Mouse (Mus musculus): ENCODE results near the gene Pgpep1l. TPM values are rescaled to one million over a fixed set of nuclear protein-coding genes. Genes with fewer than 3 reads are reported as not detected.

Gene Pgpep1l
- polyA plus RNA-seq, 1 experiment from 2014 or later, result not detected

GRCm38 (mm10) chr7:68258326-68259150, 5.5 kb downstream of the Pgpep1l start:
- 66% methylated on average over 17 of the region's 17 CpGs for WGBS
- H3K4me2 ChIP-seq (ENCODE audit: low read depth, low read length), result no peak overlapping the region

GRCm38 (mm10) chr7:68257767-68258166, 6.3 kb downstream of the Pgpep1l start:
- H3K4me1 ChIP-seq (replicated peaks; ENCODE audit: control insufficient read depth, insufficient read depth, low read length), result peaks cover 10% of the 10 kb centered on the region
- 0 out of 2 replicates have a peak, but pooled peaks cover 3% of the 10 kb centered on the region for H3K9me3 ChIP-seq (ENCODE audit: control insufficient read depth, low read length)
- no peak overlapping the region for H3K4me3 ChIP-seq (ENCODE audit: low read length)
- no peaks in the 10 kb centered on the region for H3K36me3 ChIP-seq (ENCODE audit: control insufficient read depth, insufficient read depth, low read length)
- H3K4me2 ChIP-seq (ENCODE audit: low read depth, low read length), result no peak overlapping the region
- 50% methylated on average over 2 of the region's 2 CpGs for WGBS
- H3K27me3 ChIP-seq (ENCODE audit: control insufficient read depth, insufficient read depth, low read depth, low read length), result no peaks in the 10 kb centered on the region
- no peak overlapping the region for H3K9ac ChIP-seq (ENCODE audit: low read length)
- no peak for ATAC-seq (ENCODE audit: low read depth)
- no peak overlapping the region for H3K27ac ChIP-seq (ENCODE audit: low read length)

More at GRCm38 (mm10) chr7:68258326-68259150, 5.5 kb downstream of the Pgpep1l start:
- H3K9me3 ChIP-seq (ENCODE audit: control insufficient read depth, low read length), result 0 out of 2 replicates have a peak, but pooled peaks cover 3% of the 10 kb centered on the region
- H3K27ac ChIP-seq (ENCODE audit: low read length), result peak overlapping the region; percentile 31
- H3K4me3 ChIP-seq (ENCODE audit: low read length), result no peak overlapping the region
- no peak overlapping the region for H3K9ac ChIP-seq (ENCODE audit: low read length)
- H3K4me1 ChIP-seq (replicated peaks; ENCODE audit: control insufficient read depth, insufficient read depth, low read length), result peaks cover 11% of the 10 kb centered on the region
- no peaks in the 10 kb centered on the region for H3K27me3 ChIP-seq (ENCODE audit: control insufficient read depth, insufficient read depth, low read depth, low read length)
- H3K36me3 ChIP-seq (ENCODE audit: control insufficient read depth, insufficient read depth, low read length), result no peaks in the 10 kb centered on the region
- ATAC-seq (ENCODE audit: low read depth), result peak; percentile 44

- no peak overlapping the region for H3K27ac ChIP-seq (ENCODE audit: low read length)
- H3K36me3 ChIP-seq (ENCODE audit: control insufficient read depth, insufficient read depth, low read length), result no peaks in the 10 kb centered on the region
- H3K27me3 ChIP-seq (ENCODE audit: control insufficient read depth, insufficient read depth, low read depth, low read length), result no peaks in the 10 kb centered on the region
- no peak for ATAC-seq (ENCODE audit: low read depth)
- no peaks in the 10 kb centered on the region for H3K4me1 ChIP-seq (replicated peaks; ENCODE audit: control insufficient read depth, insufficient read depth, low read length)
- H3K9me3 ChIP-seq (ENCODE audit: control insufficient read depth, low read length), result 0 out of 2 replicates have a peak, but pooled peaks cover 3% of the 10 kb centered on the region
- WGBS, result 79% methylated on average over 3 of the region's 3 CpGs
- no peak overlapping the region for H3K4me3 ChIP-seq (ENCODE audit: low read length)
- no peak overlapping the region for H3K4me2 ChIP-seq (ENCODE audit: low read depth, low read length)
- no peak overlapping the region for H3K9ac ChIP-seq (ENCODE audit: low read length)
Observed at GRCm38 (mm10) chr7:68250902-68251301, 13.1 kb downstream of the Pgpep1l start.

- ATAC-seq (ENCODE audit: low read depth), result no peak
- H3K27ac ChIP-seq (ENCODE audit: low read length), result no peak overlapping the region
- H3K27me3 ChIP-seq (ENCODE audit: control insufficient read depth, insufficient read depth, low read depth, low read length), result no peaks in the 10 kb centered on the region
- H3K4me2 ChIP-seq (ENCODE audit: low read depth, low read length), result no peak overlapping the region
- no peak overlapping the region for H3K9ac ChIP-seq (ENCODE audit: low read length)
- H3K36me3 ChIP-seq (ENCODE audit: control insufficient read depth, insufficient read depth, low read length), result no peaks in the 10 kb centered on the region
- no peaks in the 10 kb centered on the region for H3K4me1 ChIP-seq (replicated peaks; ENCODE audit: control insufficient read depth, insufficient read depth, low read length)
- H3K4me3 ChIP-seq (ENCODE audit: low read length), result no peak overlapping the region
- H3K9me3 ChIP-seq (ENCODE audit: control insufficient read depth, low read length), result 0 out of 2 replicates have a peak, but pooled peaks cover 3% of the 10 kb centered on the region
- WGBS, result 54% methylated on average over 1 of the region's 1 CpGs
Observed at GRCm38 (mm10) chr7:68250411-68250810, 13.6 kb downstream of the Pgpep1l start.

GRCm38 (mm10) chr7:68246249-68246648, 17.8 kb downstream of the Pgpep1l start:
- Histone ChIP-seq H3K4me2 (ENCODE audit: low read depth, low read length) (no peak overlapping the region), H3K36me3 (ENCODE audit: control insufficient read depth, insufficient read depth, low read length) (no peaks in the 10 kb centered on the region), H3K4me1 (replicated peaks; ENCODE audit: control insufficient read depth, insufficient read depth, low read length) (no peaks in the 10 kb centered on the region), H3K27ac (ENCODE audit: low read length) (no peak overlapping the region), H3K27me3 (ENCODE audit: control insufficient read depth, insufficient read depth, low read depth, low read length) (no peaks in the 10 kb centered on the region), H3K9me3 (ENCODE audit: control insufficient read depth, low read length) (0 out of 2 replicates have a peak, but pooled peaks cover 3% of the 10 kb centered on the region), H3K9ac (ENCODE audit: low read length) (no peak overlapping the region), H3K4me3 (ENCODE audit: low read length) (no peak overlapping the region)
- 67% methylated on average over 8 of the region's 8 CpGs for WGBS
- peak; percentile 12; the same call in 1 of the 2 replicates for ATAC-seq (ENCODE audit: low read depth)

- ATAC-seq (ENCODE audit: low read depth), result no peak
- H3K9me3 ChIP-seq (ENCODE audit: control insufficient read depth, low read length), result 0 out of 2 replicates have a peak, but pooled peaks cover 3% of the 10 kb centered on the region
- no peaks in the 10 kb centered on the region for H3K4me1 ChIP-seq (replicated peaks; ENCODE audit: control insufficient read depth, insufficient read depth, low read length)
- H3K36me3 ChIP-seq (ENCODE audit: control insufficient read depth, insufficient read depth, low read length), result no peaks in the 10 kb centered on the region
- no peak overlapping the region for H3K4me2 ChIP-seq (ENCODE audit: low read depth, low read length)
- WGBS, result 52% methylated on average over 4 of the region's 4 CpGs
- H3K27ac ChIP-seq (ENCODE audit: low read length), result no peak overlapping the region
- H3K27me3 ChIP-seq (ENCODE audit: control insufficient read depth, insufficient read depth, low read depth, low read length), result no peaks in the 10 kb centered on the region
- H3K4me3 ChIP-seq (ENCODE audit: low read length), result no peak overlapping the region
- H3K9ac ChIP-seq (ENCODE audit: low read length), result no peak overlapping the region
Observed at GRCm38 (mm10) chr7:68245681-68246080, 18.4 kb downstream of the Pgpep1l start.

GRCm38 (mm10) chr7:68241205-68241604, 22.8 kb downstream of the Pgpep1l start:
- 67% methylated on average over 9 of the region's 9 CpGs for WGBS
- no peaks in the 10 kb centered on the region for H3K4me1 ChIP-seq (replicated peaks; ENCODE audit: control insufficient read depth, insufficient read depth, low read length)
- no peaks in the 10 kb centered on the region for H3K36me3 ChIP-seq (ENCODE audit: control insufficient read depth, insufficient read depth, low read length)
- H3K27ac ChIP-seq (ENCODE audit: low read length), result no peak overlapping the region
- ATAC-seq (ENCODE audit: low read depth), result no peak
- no peak overlapping the region for H3K4me3 ChIP-seq (ENCODE audit: low read length)
- H3K9me3 ChIP-seq (ENCODE audit: control insufficient read depth, low read length), result no peaks in the 10 kb centered on the region
- no peaks in the 10 kb centered on the region for H3K27me3 ChIP-seq (ENCODE audit: control insufficient read depth, insufficient read depth, low read depth, low read length)
- H3K4me2 ChIP-seq (ENCODE audit: low read depth, low read length), result no peak overlapping the region
- H3K9ac ChIP-seq (ENCODE audit: low read length), result no peak overlapping the region

- ATAC-seq (ENCODE audit: low read depth), result no peak
- no peak overlapping the region for H3K27ac ChIP-seq (ENCODE audit: low read length)
Observed at GRCm38 (mm10) chr7:68239220-68239827, 24.7 kb downstream of the Pgpep1l start.

GRCm38 (mm10) chr7:68236817-68237216, 27.2 kb downstream of the Pgpep1l start:
- WGBS, result 79% methylated on average over 8 of the region's 8 CpGs
- Histone ChIP-seq H3K9ac (ENCODE audit: low read length) (no peak overlapping the region), H3K9me3 (ENCODE audit: control insufficient read depth, low read length) (no peaks in the 10 kb centered on the region), H3K36me3 (ENCODE audit: control insufficient read depth, insufficient read depth, low read length) (no peaks in the 10 kb centered on the region; the same call in 1 of the 2 replicates), H3K4me3 (ENCODE audit: low read length) (no peak overlapping the region), H3K4me2 (ENCODE audit: low read depth, low read length) (no peak overlapping the region), H3K27ac (ENCODE audit: low read length) (no peak overlapping the region), H3K27me3 (ENCODE audit: control insufficient read depth, insufficient read depth, low read depth, low read length) (no peaks in the 10 kb centered on the region), H3K4me1 (replicated peaks; ENCODE audit: control insufficient read depth, insufficient read depth, low read length) (peaks cover 8% of the 10 kb centered on the region)
- no peak for ATAC-seq (ENCODE audit: low read depth)

More at GRCm38 (mm10) chr7:68239220-68239827, 24.7 kb downstream of the Pgpep1l start:
- H3K27me3 ChIP-seq (ENCODE audit: control insufficient read depth, insufficient read depth, low read depth, low read length), result no peaks in the 10 kb centered on the region
- no peak overlapping the region for H3K4me3 ChIP-seq (ENCODE audit: low read length)
- no peaks in the 10 kb centered on the region for H3K36me3 ChIP-seq (ENCODE audit: control insufficient read depth, insufficient read depth, low read length)
- 50% methylated on average over 11 of the region's 11 CpGs for WGBS
- H3K9me3 ChIP-seq (ENCODE audit: control insufficient read depth, low read length), result no peaks in the 10 kb centered on the region
- no peaks in the 10 kb centered on the region; the same call in 1 of the 2 replicates for H3K4me1 ChIP-seq (replicated peaks; ENCODE audit: control insufficient read depth, insufficient read depth, low read length)
- no peak overlapping the region for H3K4me2 ChIP-seq (ENCODE audit: low read depth, low read length)
- H3K9ac ChIP-seq (ENCODE audit: low read length), result no peak overlapping the region

Data from lung, embryonic 16.5 days (tissue).